Mouse (Mus musculus): ENCODE measurements around the gene Aamp. TPM values are rescaled to one million over a fixed set of nuclear protein-coding genes. Genes with fewer than 3 reads are reported as not detected.

Aamp gene
- total and polyA plus RNA-seq, 3 experiments, result 144 to 188 (median 177) TPM

DNA sequence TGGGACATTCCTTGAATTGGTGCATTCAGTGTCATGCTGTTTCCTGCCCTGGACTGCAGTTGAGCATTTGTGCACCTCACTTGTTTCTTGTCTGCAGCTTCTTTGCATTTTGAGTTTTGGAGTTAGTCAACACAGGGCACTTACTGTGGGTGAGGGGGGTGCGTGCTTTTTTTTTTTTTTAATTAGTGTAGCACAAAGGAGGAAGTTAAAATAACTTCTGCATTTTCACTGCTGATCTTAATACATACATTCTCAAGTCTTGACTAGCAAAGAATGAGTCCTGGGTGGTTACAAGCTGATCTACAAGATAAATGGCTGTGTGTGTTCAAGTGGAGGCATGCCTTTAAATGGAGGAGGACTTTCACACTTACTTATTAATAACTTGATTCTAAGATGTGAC is 46.4 kb downstream of the Aamp start:
- no peak for DNase-seq

DNA sequence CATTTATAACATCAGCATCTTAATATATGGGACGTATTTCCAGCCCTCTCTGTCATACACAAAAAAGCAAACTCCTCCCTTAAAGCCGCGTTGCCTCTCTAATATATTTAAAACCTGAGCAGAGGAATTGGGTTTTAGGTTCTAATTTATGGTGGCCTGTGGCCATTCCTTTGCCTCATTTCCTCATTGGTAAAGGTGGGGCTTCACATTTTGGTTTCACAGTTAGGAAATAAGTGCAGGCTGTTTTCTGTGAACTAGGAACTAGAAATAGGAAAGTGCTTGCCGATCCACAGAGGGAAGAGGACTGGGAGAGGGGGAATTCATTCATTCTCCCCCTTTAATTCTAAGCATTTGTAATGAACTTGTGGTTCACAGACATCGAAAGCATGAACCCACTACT is 46.9 kb downstream of the Aamp start:
- no peak for DNase-seq

DNA sequence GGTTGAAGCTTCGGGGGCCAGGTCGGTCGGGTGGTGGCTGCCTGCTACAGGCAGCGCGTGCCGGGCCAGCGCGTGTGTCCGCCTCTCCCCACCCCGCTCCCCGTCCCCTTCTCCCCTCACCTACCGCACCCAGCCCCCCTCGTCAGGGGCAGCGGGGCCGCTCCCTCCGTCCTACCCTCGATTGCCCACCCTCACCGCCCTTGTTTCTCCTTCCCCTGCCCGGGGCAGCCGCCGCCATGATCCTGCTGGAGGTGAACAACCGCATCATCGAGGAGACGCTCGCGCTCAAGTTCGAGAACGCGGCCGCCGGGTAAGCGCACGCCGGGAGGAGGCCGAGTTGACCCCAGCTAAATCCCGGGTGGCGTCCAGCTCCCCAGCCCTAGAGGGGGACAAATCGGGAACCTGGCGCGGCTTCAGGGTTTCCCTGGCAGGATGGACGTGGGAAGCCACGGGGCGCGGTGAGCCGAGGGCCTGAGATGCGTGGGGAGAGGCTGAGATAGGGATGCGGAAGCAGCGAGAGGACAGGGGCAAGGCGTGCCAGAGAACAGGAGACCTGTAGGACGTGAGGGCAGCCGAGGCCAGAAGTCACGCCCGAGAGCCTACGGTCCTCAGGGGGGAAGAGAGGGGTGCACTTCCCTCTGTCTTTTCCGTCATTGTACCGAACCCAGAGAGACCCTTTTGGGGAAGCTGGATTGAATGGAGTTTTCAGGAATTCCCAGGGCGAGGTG is 47.8 kb downstream of the Aamp start:
- DNase-seq, result no peak

DNA sequence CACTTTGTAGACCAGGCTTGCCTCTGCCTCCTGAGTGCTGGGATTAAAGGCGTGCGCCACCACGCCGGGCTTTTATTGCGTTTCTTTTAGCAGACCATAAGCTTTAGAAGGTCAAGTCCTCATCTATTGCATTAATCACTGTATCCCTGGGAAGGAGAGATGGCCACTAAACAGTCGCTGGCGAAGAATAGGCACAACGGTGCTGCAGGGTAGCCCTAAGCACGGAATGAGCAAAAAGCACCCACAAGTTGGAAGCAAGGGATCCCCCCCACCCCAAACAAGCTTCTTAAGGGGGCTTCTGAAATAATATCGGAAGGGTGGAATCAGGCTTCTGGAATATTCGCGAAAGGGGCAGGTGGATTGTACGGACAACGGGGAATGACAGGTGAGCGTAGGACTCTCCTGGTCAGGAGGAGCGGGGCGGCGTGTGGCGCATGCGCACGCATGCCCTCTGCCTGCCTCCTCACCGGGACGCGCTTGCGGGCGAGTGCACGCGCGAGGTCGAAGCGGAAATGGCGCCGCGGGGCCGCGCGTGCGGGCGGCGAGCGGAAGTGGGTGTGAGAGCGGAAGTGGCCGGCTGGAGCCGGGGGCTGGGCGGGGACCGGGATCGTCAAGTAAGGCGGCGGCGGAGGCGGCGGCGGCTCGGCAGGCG is 48.5 kb downstream of the Aamp start, which contains the start of gene Arpc2:
Arpc2 (plus strand) TSS at position 147 of the 652 bp plus-strand sequence.
- peak; percentile 99 for DNase-seq

DNA sequence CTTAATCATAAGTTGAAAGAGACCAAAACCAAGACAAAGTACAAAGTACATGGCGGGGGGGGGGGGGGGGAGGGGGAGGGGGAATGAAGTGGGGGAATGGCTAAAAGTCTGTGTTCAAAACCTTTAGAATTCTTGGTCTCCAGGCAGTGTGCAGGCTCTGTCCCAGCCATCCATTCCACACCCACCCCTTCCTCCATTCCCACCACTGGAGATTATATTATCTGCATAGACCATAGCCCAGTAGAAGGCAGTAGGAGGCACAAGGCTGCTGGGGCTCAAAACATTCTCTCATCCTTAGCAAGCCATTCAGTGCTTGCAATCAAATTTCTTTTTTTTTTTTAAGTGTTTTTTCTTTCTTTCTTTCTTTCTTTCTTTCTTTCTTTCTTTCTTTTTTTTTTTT is 53.5 kb downstream of the Aamp start:
- DNase-seq, result no peak

DNA sequence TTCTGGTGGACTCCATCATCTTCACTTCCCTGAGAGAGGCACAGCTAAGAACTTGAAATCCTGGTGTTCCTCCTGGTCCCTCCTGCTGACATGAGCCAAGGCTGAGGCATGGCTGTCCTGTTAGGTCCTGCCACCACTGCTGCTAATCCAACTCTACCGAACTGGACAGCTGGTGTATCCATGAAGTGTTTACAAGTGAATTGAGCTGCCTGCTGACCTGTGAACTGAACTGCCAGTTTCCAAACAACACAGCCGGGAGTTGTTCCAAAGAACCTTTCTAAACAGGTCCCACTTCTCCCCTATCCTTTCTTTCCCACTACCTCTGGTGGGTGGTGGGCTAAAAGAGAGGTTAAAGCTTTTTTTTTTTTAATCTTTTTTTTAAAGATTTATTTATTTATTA is 54.6 kb downstream of the Aamp start:
- DNase-seq, result no peak

Other genes starting within 250 kb of the Aamp start
- 100 to 1,000 TPM; 424 to 432 TPM for gene Tns1, start 160.3 kb downstream of the Aamp start, total RNA-seq (2021)
- gene Tns1, start 160.3 kb downstream of the Aamp start, polyA plus RNA-seq (2012; rRNA removed), result 523 and 701 TPM in 2 replicates
- 1 to 10 TPM; 1.0 to 2.2 TPM for gene Rufy4, start 159.2 kb downstream of the Aamp start, total RNA-seq (2021)
- 0.45 and 0.90 TPM in 2 replicates for gene Rufy4, start 159.2 kb downstream of the Aamp start, polyA plus RNA-seq (2012; rRNA removed)
- gene Cxcr2, start 130.7 kb downstream of the Aamp start, total RNA-seq (2021), result under 1 TPM in 1 of 2 experiments, not detected in 1; 0.21 TPM
- gene Cxcr2, start 130.7 kb downstream of the Aamp start, polyA plus RNA-seq (2012; rRNA removed), result not detected in 2 replicates
- not detected for gene Cxcr1, start 90.1 kb downstream of the Aamp start, total RNA-seq (2021)
- gene Cxcr1, start 90.1 kb downstream of the Aamp start, polyA plus RNA-seq (2012; rRNA removed), result not detected in 2 replicates
- gene Arpc2, start 48.7 kb downstream of the Aamp start, total RNA-seq (2021), result 100 to 1,000 TPM; 180 to 191 TPM
- 108 and 124 TPM in 2 replicates for gene Arpc2, start 48.7 kb downstream of the Aamp start, polyA plus RNA-seq (2012; rRNA removed)
- gene Gpbar1, start 6.2 kb downstream of the Aamp start, total RNA-seq (2021), result not detected
- 0.43 TPM in 1 of 2 replicates, not detected in the other for gene Gpbar1, start 6.2 kb downstream of the Aamp start, polyA plus RNA-seq (2012; rRNA removed)
- 10 to 100 TPM; 61.1 to 85.1 TPM for gene Pnkd, start 192 bp upstream of the Aamp start, total RNA-seq (2021)
- 92.9 and 106 TPM in 2 replicates for gene Pnkd, start 192 bp upstream of the Aamp start, polyA plus RNA-seq (2012; rRNA removed)
- 100 to 1,000 TPM in 1 of 2 experiments, 10 to 100 TPM in 1; 98.3 to 115 TPM for gene Tmbim1, start 20.9 kb upstream of the Aamp start, total RNA-seq (2021)
- gene Tmbim1, start 20.9 kb upstream of the Aamp start, polyA plus RNA-seq (2012; rRNA removed), result 834 and 852 TPM in 2 replicates
- under 1 TPM; 0.29 to 0.69 TPM for gene Catip, start 77.4 kb upstream of the Aamp start, total RNA-seq (2021)
- gene Catip, start 77.4 kb upstream of the Aamp start, polyA plus RNA-seq (2012; rRNA removed), result 0.24 and 0.51 TPM in 2 replicates
- gene Slc11a1, start 90.5 kb upstream of the Aamp start, total RNA-seq (2021), result 10 to 100 TPM; 13.1 to 16.3 TPM
- gene Slc11a1, start 90.5 kb upstream of the Aamp start, polyA plus RNA-seq (2012; rRNA removed), result 39.4 and 50.7 TPM in 2 replicates
- gene Ctdsp1, start 106.8 kb upstream of the Aamp start, total RNA-seq (2021), result 100 to 1,000 TPM; 169 to 172 TPM
- 195 and 226 TPM in 2 replicates for gene Ctdsp1, start 106.8 kb upstream of the Aamp start, polyA plus RNA-seq (2012; rRNA removed)
- gene Vil1, start 124.6 kb upstream of the Aamp start, total RNA-seq (2021), result 1 to 10 TPM in 1 of 2 experiments, under 1 TPM in 1; 0.95 to 1.1 TPM
- 0.13 and 0.20 TPM in 2 replicates for gene Vil1, start 124.6 kb upstream of the Aamp start, polyA plus RNA-seq (2012; rRNA removed)
- 10 to 100 TPM; 24.0 to 26.7 TPM for gene Cnot9, start 221.3 kb upstream of the Aamp start, total RNA-seq (2021)
- gene Cnot9, start 221.3 kb upstream of the Aamp start, polyA plus RNA-seq (2012; rRNA removed), result 8.4 and 10.1 TPM in 2 replicates